Mouse (Mus musculus): ENCODE data around the gene Mycbpap. TPM values are rescaled to one million over a fixed set of nuclear protein-coding genes. Genes with fewer than 3 reads are reported as not detected.

Mycbpap gene
- total RNA-seq, 2 experiments from 2014 or later, result not detected

GRCm38 (mm10) chr11:94539761-94540160, 18.2 kb upstream of the Mycbpap start:
- DNase-seq, result no peak
- intact Hi-C loops (cut with DNase I), result loop anchor here (5.0 kb wide), 2 partner anchors 117 to 197 kb away; no protein-coding TSS in a partner anchor

DNA sequence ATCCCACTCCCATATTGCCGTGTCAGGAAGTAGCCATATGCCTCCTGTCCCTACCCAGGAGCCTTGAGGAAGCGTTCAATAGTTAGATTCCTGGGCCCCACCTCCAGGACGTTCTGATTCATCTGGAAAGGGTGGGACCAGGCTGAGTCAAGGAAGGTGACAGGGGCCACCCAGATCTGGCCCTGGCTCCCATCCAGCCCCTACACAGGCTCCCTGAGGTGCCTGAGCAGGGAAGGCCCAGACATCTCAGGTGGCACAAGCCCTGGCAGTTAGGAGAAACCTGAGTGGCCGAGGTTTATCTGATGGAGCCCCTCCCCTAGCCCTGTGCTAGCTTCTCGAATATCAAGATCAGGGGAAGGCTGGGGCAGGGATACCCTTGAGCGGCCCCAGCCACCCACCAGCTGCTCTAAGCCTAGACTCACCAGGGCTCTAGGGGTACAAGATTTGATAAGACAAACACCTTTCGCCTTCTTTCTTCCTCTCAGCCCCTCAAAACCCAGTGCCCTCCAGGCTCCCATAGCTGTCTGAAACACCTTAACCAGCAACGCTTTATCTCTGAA, 17.3 kb upstream of the Mycbpap start:
- DNase-seq, result no peak
- intact Hi-C loops (cut with DNase I), result no loop called here

GRCm38 (mm10) chr11:94533171-94533570, 11.6 kb upstream of the Mycbpap start:
- DNase-seq, result no peak
- intact Hi-C loops (cut with DNase I), result no loop called here

- intact Hi-C loops (cut with DNase I), result no loop called here
- no peak for DNase-seq
These were observed 7.3 kb upstream of the Mycbpap start for GRCm38 (mm10) chr11:94528879-94529278.

DNA sequence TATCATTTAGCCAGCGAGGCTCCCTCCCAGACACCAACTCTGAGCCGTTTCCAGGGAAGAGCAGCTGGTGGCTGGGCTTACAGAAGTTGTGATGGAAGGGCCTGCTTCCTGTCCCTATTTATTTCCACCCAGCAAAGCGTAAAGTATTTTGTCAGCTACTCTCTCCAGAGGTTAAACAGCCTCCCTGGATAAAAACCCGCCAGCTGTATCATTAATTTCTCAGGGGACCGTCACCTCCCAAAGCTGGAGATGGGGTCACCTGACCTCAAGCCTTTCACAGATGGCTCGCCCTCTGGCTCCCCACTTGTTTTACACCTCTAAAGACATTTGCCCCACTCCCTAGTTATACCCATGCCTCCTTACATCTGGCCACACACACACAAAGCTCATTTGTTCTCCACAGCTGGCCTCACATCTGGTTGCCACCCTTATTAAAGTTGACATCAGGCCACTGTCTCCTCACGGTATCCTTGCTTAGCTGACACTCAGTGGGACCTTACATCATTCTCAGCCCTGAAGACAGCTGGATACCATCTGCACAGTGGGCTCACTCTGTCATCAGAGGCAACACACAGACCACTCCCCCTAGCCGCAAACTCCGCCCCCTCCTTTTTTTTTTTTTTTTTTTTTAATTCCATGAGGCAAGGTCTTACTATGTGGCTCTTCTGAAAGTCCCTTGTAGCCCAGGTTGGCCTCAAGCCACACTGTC, 4.8 kb upstream of the Mycbpap start:
- intact Hi-C loops (cut with DNase I), result no loop called here
- no peak for DNase-seq

DNA sequence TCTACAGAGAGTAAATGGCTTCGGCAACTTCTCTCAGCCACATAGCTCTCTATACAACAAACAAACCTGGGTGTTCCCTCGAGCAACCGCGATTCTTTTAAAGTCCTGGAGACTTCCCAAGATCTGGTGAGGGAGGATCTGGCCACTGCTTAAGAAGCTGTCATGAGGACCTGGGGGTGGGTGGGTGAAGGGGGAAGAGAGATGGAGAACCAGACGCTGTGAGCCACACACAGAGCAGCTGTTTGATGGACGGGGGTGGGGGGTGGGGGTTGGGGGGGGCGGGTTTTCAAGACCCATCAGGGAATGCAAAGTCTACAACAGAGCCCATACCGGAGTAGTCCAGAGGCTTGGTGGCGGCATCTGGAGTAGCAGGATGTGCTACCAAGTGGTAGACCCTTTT, 8.1 kb downstream of the Mycbpap start:
- DNase-seq, result no peak
- intact Hi-C loops (cut with DNase I), result no loop called here

- intact Hi-C loops (cut with DNase I), result no loop called here
- no peak for DNase-seq
These were observed 12.6 kb downstream of the Mycbpap start for GRCm38 (mm10) chr11:94508976-94509375.

DNA sequence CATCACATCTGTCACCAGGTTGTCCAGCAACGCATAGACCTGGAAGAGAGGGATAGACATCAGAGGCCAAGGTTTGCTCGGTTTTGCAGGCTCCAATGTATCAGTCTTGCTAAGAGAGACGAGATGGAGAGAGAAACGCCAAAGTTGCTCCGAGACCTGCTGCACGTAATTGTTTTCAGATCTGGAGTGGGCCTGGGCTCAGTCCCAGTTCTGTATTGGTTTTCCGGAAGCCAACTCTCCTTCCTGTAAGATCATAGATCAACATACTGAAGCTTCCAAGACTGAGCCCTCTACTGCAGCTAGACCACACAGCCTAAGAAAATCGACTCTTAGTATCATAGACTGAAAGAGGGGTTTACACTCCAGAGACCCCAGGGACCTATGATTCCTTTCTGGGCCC, 20.1 kb downstream of the Mycbpap start:
- intact Hi-C loops (cut with DNase I), result no loop called here
- DNase-seq, result no peak

DNA sequence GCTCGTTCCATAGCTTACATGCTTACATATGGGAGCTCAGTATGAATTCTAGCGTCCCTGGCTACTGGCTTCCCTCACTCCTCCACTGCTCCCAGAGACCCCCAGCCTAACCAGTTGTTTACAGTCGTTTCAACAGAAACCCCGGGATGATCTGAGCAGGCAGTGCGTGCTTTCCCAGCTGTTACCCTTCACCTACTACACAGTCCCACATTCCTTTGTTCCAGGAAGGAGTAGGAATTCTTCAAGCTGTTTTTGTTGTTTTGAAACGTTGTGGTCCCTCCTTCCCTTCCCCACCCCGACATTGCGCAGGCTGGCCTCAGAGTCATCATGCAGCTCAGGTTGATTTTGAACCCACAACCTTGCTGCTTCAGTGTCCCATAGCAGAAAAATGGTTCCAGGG, 21.2 kb downstream of the Mycbpap start:
- no peak for DNase-seq
- intact Hi-C loops (cut with DNase I), result no loop called here

DNA sequence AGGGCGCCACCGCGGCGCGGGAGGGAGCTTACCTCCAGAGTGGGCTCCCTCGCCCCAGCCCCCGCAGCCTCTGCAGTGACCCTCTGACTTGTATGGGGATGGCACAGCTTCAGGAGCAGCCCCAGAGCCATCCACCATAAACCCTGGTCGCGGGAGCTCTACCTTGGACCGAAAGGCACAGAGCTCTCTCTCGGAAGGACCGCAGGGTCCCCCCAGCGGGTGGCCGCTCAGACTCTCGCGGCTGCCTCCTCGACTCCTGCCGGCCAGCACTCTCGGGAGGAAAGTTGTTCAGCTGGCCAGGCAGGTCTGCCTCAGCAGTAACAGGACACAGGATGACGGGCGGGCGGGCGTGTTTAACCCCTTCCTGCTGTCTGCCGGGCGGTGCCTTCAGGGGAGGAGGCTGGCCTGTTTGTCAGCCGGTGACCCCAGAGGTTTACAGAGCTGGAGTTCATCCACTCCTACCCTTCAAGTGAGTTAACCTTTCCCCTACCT, 21.8 kb downstream of the Mycbpap start, which contains the start of gene Epn3:
TSS of gene Epn3 (minus strand) at position 314 of the 492 bp plus-strand sequence.
- intact Hi-C loops (cut with DNase I), result no loop called here
- DNase-seq, result no peak

DNA sequence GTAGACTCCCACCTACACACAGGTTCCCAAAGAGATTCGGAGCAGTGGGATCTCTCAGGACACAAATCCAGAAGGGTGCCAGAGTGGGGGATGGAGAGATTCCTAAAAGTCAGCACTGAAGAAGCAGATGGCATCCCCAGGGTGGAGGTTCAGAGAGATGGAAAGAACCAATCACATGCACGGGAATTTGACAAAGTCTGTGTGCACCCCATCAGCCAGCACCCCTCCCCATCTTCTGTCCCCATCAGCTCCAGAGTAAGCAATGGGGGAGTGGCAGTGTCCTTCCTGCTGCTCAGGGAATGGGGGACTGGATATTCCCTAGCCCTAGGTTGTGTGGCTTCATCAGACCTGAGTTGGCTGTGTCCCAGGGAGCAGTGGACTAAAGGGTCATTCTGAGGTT, 22.5 kb downstream of the Mycbpap start:
- DNase-seq, result no peak
- intact Hi-C loops (cut with DNase I), result no loop called here

- intact Hi-C loops (cut with DNase I), result no loop called here
- no peak for DNase-seq
These were observed 23.2 kb downstream of the Mycbpap start for GRCm38 (mm10) chr11:94498093-94498996.

DNA sequence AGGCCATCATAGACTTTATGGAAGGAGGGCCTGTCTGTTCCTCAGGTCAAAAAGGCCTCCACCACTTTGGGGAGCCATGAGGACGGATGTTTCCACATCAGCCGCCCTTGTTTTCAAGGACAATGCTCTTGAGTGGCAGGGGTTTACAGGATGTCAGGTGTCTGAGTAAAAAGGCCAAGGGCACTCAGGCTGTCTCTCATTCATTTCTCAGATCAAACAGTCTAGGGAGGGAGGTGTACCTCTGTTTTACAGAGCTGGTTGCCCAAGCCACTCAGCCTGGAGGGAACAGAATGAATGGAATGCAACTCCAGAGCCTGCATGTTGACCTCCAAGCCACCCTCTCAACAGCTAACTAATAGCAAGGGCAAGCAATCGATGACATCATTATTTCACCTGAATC, 26.1 kb downstream of the Mycbpap start:
- intact Hi-C loops (cut with DNase I), result no loop called here
- no peak for DNase-seq

GRCm38 (mm10) chr11:94491749-94492099, 29.8 kb downstream of the Mycbpap start:
- DNase-seq, result no peak
- intact Hi-C loops (cut with DNase I), result no loop called here

- intact Hi-C loops (cut with DNase I), result no loop called here
These were observed 30.4 kb downstream of the Mycbpap start for GRCm38 (mm10) chr11:94491035-94491748.

DNA sequence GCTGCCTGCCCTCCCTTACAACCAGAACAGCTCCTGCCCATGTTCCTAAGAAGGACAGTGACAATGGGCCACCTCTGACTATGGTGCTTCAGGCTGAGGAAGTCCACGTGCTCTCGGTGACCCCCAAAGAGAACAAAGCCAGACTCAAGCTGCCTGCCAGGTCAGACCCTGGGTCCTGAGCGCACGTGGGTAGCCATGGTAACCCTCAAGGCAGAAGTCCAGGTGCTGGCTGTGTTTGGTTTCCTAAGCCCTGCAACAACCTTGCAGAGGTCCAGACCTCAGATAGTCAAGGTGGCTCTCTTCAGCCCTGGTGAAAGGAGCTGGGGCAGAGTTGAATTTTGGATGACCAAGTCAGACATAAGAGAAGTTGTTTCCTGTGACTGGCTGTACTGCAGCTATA, 31.8 kb downstream of the Mycbpap start:
- no peak for DNase-seq
- intact Hi-C loops (cut with DNase I), result loop anchor here (5.0 kb wide), 3 partner anchors 87 to 362 kb away; no protein-coding TSS in a partner anchor

More at GRCm38 (mm10) chr11:94491035-94491748, 30.4 kb downstream of the Mycbpap start:
- DNase-seq, result no peak

DNA sequence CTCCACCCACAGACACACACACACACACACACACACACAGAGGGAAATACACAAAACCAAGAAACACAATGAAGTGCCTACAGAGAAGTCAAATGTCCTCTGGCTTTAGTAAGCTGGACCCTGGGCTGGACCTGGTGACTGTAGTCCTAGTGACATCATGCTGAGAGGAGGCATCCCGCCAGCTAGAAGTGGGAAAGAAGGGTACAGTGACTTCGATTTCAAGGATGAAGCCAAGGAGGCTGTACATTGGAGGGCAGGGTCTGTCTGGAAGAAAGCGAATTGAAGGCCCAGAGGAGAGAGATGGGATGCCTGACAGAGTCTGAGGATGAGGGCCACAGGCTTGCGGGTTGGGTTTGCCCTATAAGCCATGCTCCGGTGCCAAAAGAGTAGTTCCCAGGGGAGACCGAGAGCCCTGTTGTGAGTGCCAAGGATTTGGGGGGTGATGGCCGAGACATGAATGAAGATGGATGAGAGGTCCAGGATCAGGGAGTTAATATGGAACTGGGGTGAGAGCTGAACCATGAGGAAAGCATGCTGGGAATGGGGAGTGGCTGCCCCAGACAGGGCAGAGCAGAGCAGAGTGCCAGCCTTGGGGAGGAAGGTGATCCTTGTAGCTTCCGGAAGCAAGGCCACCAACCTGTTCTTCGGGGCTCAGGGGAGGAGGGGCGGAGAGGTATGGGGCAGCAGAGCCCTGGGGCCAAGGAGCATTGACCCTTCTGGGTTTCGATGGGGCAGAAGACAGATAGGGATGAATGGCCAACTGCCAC, 32.6 kb downstream of the Mycbpap start:
- DNase-seq, result no peak
- intact Hi-C loops (cut with DNase I), result loop anchor here (5.0 kb wide), 3 partner anchors 87 to 362 kb away; no protein-coding TSS in a partner anchor

DNA sequence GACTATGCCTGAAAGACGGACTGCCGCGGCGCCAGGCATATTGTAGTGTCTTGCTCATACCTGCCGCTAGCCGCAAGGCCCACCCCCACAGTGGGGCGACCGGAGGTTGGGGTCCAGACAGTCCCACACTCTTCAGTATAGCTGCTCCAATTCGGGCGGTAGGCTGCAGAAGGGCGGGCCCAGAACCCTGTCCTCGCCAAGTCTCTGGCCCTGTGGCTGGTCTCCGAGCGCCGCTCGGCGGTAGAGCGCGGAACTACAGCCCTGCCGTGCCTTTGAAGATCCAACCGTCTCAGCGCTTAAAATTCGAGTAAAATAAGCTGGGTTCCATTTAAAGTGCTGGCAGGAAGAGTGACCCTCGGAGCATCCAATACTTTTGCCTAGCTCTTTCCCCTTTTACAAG, 35.5 kb downstream of the Mycbpap start, which contains the start of gene Spata20:
TSS of gene Spata20 (minus strand) at position 179 of the 400 bp plus-strand sequence.
- peak; percentile 75 to 84 for DNase-seq
- intact Hi-C loops (cut with DNase I), result loop anchor here (5.0 kb wide), 3 partner anchors 84 to 359 kb away; no protein-coding TSS in a partner anchor

DNA sequence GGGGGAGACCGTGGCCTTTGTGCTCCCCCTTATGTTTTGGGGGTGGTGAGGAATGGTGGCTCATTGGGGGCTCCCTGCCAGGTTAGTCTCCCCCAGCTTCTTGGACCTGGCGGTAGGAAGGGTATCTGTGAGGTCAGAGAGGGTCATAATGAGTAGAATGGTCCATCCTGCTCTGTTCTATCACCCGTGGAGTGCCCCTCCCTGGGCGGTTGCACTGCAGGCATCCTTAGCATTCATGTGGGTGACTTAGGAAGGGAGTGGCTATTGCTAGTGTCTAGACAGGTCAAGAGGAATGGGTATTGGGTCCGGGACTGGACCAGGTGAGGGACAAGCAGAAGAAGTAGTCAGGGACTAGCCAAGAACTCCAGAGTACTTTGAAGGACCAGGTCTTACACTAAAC, 36.3 kb downstream of the Mycbpap start:
- intact Hi-C loops (cut with DNase I), result loop anchor here (2.0 to 5.0 kb wide), 4 partner anchors 64 to 358 kb away; no protein-coding TSS in a partner anchor
- no peak for DNase-seq
